In genomic region chr14:105243805-105244443, GRCm38 (mm10) we compare ENCODE assay signal across 26 mouse cellular contexts.
"Had no signal": no experiment of that assay in that cellular context is flagged by ENCODE, and none has a peak within 500 bp of the region (broad histone marks: within the 10 kb centered on the region; RNA-seq: fewer than 3 reads in every experiment).

No protein-coding gene starts in this region.

- H3K36me3 ChIP-seq: heart, embryonic 13.5 days; heart, embryonic 15.5 days; hindbrain, embryonic 13.5 days; hindbrain, embryonic 15.5 days; kidney, embryonic 15.5 days; limb, embryonic 13.5 days; limb, embryonic 15.5 days; liver, embryonic 12.5 days had no signal

- H3K9ac ChIP-seq: heart, embryonic 13.5 days; heart, embryonic 15.5 days; hindbrain, embryonic 13.5 days; hindbrain, embryonic 15.5 days; kidney, embryonic 15.5 days; limb, embryonic 13.5 days; limb, embryonic 15.5 days; liver, embryonic 12.5 days; liver, embryonic 14.5 days had no signal

- ATAC-seq: hindbrain, postnatal 0 days; liver, embryonic 12.5 days had no signal

- H3K27ac ChIP-seq: heart, adult 2 months; heart, embryonic 13.5 days; heart, embryonic 15.5 days; hindbrain, embryonic 13.5 days; hindbrain, embryonic 15.5 days; hindbrain, postnatal 0 days; kidney, embryonic 15.5 days; kidney, postnatal 0 days; limb, embryonic 13.5 days; limb, embryonic 15.5 days; liver, embryonic 12.5 days; liver, embryonic 14.5 days had no signal

- H3K4me3 ChIP-seq: heart, adult 2 months; heart, embryonic 13.5 days; heart, embryonic 15.5 days; hindbrain, embryonic 13.5 days; hindbrain, embryonic 15.5 days; kidney, embryonic 15.5 days; limb, embryonic 13.5 days; limb, embryonic 15.5 days; liver, embryonic 12.5 days had no signal

- H3K4me2 ChIP-seq: heart, embryonic 11.5 days; heart, embryonic 13.5 days; heart, embryonic 15.5 days; hindbrain, embryonic 13.5 days; hindbrain, embryonic 15.5 days; kidney, embryonic 15.5 days; limb, embryonic 13.5 days; limb, embryonic 15.5 days; liver, embryonic 12.5 days had no signal

- H3K9me3 ChIP-seq: heart, embryonic 13.5 days; heart, embryonic 15.5 days; hindbrain, embryonic 13.5 days; hindbrain, embryonic 15.5 days; kidney, embryonic 15.5 days; limb, embryonic 13.5 days; limb, embryonic 15.5 days; liver, embryonic 12.5 days had no signal

- H3K4me1 ChIP-seq: heart, embryonic 13.5 days; heart, embryonic 15.5 days; hindbrain, embryonic 13.5 days; hindbrain, embryonic 15.5 days; kidney, embryonic 15.5 days; limb, embryonic 13.5 days; limb, embryonic 15.5 days; liver, embryonic 12.5 days had no signal

- DNase-seq: gastrocnemius, postnatal 14 days; gastrocnemius, postnatal 36 days; heart, adult 11 months; heart, adult 2 months; heart, postnatal 14 days; heart, postnatal 36 days; kidney, adult 11 months; kidney, adult 2 months; kidney, adult 9 months; kidney, postnatal 14 days; kidney, postnatal 36 days; layer of hippocampus, adult 9-11 months; layer of hippocampus, postnatal 36 days; left cerebral cortex, postnatal 4 days had no signal

- H3K27me3 ChIP-seq: heart, embryonic 13.5 days; heart, embryonic 15.5 days; hindbrain, embryonic 13.5 days; hindbrain, embryonic 15.5 days; kidney, embryonic 15.5 days; limb, embryonic 13.5 days; limb, embryonic 15.5 days; liver, embryonic 12.5 days had no signal
